Mouse (Mus musculus): ENCODE measurements at regions not wholly inside any gene's neighbourhood (a gene's known extent, or its start where the extent isn't known, plus 50 kb on each side); places are given as distances from the start of the nearest gene placed in this dataset.

DNA sequence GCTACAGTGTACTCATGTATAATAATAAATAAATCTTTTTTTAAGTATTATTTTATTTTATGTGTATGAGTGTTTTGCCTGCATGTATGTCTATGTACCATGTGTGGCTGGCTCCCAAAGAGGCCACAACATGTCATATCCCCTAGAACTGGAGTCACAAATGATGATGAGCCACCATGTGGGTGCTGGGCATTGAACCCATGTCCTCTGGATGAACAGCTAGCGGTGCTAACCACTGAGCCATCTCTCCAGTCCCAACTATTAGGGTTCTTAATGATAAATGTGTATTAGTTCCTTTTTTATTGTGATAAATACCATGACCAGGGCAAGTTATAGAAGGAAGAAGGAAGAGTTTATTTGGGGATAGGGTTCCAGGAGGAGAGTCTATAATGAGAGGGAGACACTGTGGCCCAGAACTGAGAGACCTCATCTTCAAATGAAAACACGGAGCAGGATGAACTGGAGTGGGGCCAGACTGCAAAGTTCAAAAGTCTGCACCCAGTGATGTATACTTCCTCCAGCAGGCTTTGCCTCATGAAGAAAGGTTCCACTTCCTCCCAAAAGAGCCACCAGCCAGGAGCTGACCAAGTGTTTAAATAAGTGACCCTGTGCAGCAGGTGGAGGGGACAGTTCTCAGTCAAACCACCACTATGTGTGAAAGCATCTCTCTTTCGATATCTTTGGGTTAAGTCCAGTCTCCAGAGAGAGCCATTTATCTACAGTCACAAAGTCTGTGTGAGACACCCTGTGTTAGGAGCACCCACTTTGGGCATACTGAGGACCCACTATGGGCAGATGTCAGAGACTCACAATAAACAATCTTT, 69.8 kb upstream of the Cpsf6 start:
- TF ChIP-seq POLR2A (IDR thresholded peaks at IDR 0.05; ENCODE audit: low read depth, low read length) (no peak), CTCF (IDR thresholded peaks at IDR 0.05; ENCODE audit: borderline replicate concordance, insufficient read depth, low read length) (no peak)
